Mouse (Mus musculus) bone marrow macrophage, adult 2 months (primary cell): ENCODE measurements around the gene Slc37a1.

Source experiments
- CTCF ChIP-seq: IDR thresholded peaks from 2 replicates; pipeline ENCODE4 v1.5.1; 2012; ENCODE audit warnings: low read depth, mild to moderate bottlenecking, low read length, moderate library complexity
- POLR2A ChIP-seq: IDR thresholded peaks from 2 replicates; pipeline ENCODE4 v1.6.1; 2012; ENCODE audit warnings: mild to moderate bottlenecking, low read depth, low read length, borderline replicate concordance

GRCm38 (mm10) chr17:31265171-31265572, 21.4 kb upstream of the Slc37a1 start:
- TF ChIP-seq POLR2A (no peak), CTCF (no peak)
